Mouse (Mus musculus): ENCODE results near the gene Bco2. TPM values are rescaled to one million over a fixed set of nuclear protein-coding genes. Genes with fewer than 3 reads are reported as not detected.

Gene Bco2
- polyA plus RNA-seq, 1 experiment = 3.4 TPM

- TF ChIP-seq POLR2A (IDR thresholded peaks at IDR 0.05; ENCODE audit: borderline replicate concordance, low read depth, low read length) = no peak
- Histone ChIP-seq H3K4me1 (ENCODE audit: control insufficient read depth, insufficient read depth, low read length) (peaks cover 29% of the 10 kb centered on the region), H3K27ac (ENCODE audit: insufficient read depth, low read depth, low read length) (no peak overlapping the region), H3K4me3 (ENCODE audit: insufficient read depth, low read length) (no peak overlapping the region)
Observed at GRCm38 (mm10) chr9:50524936-50525335, 30.0 kb downstream of the Bco2 start.

- no peak overlapping the region for H3K4me3 ChIP-seq (ENCODE audit: insufficient read depth, low read length)
- TF ChIP-seq CTCF (IDR thresholded peaks at IDR 0.05; ENCODE audit: low read depth, low read length) (no peak), POLR2A (IDR thresholded peaks at IDR 0.05; ENCODE audit: borderline replicate concordance, low read depth, low read length) (no peak)
- H3K4me1 ChIP-seq (ENCODE audit: control insufficient read depth, insufficient read depth, low read length) = peaks cover 18% of the 10 kb centered on the region
- H3K27ac ChIP-seq (ENCODE audit: insufficient read depth, low read depth, low read length) = no peak overlapping the region
Observed at GRCm38 (mm10) chr9:50522574-50522973, 32.4 kb downstream of the Bco2 start.

GRCm38 (mm10) chr9:50521562-50521961 is 33.4 kb downstream of the Bco2 start:
- no peak for TF ChIP-seq CTCF (IDR thresholded peaks at IDR 0.05; ENCODE audit: low read depth, low read length)
- no peak for TF ChIP-seq POLR2A (IDR thresholded peaks at IDR 0.05; ENCODE audit: borderline replicate concordance, low read depth, low read length)
- Histone ChIP-seq H3K27ac (ENCODE audit: insufficient read depth, low read depth, low read length) (no peak overlapping the region), H3K4me1 (ENCODE audit: control insufficient read depth, insufficient read depth, low read length) (peaks cover 14% of the 10 kb centered on the region), H3K4me3 (ENCODE audit: insufficient read depth, low read length) (no peak overlapping the region)

DNA sequence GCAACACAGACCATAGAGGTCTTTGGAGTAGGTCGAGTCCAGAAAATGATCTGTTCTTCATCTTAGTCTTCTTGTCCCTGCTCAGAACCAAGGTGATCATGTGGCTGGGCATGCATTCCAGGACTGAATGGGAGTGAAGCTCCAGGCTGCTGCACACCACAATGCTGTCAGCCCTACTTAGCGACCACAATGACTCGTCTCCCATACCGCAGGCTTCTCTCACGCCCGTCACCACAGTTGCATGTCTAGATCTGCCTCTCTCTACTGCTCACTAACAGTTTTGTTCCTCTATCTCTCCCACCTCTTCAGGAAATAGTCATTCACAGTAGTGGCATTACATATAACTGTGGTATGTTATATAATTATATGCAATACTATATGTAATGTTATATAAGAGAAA is 34.2 kb downstream of the Bco2 start:
- peaks cover 12% of the 10 kb centered on the region for H3K4me1 ChIP-seq (ENCODE audit: control insufficient read depth, insufficient read depth, low read length)
- TF ChIP-seq CTCF (IDR thresholded peaks at IDR 0.05; ENCODE audit: low read depth, low read length) = no peak
- TF ChIP-seq POLR2A (IDR thresholded peaks at IDR 0.05; ENCODE audit: borderline replicate concordance, low read depth, low read length) = no peak
- H3K4me3 ChIP-seq (ENCODE audit: insufficient read depth, low read length) = no peak overlapping the region

GRCm38 (mm10) chr9:50518781-50519180 is 36.2 kb downstream of the Bco2 start:
- Histone ChIP-seq H3K27ac (ENCODE audit: insufficient read depth, low read depth, low read length) (no peak overlapping the region), H3K4me3 (ENCODE audit: insufficient read depth, low read length) (no peak overlapping the region), H3K4me1 (ENCODE audit: control insufficient read depth, insufficient read depth, low read length) (peaks cover 9% of the 10 kb centered on the region)
- TF ChIP-seq CTCF (IDR thresholded peaks at IDR 0.05; ENCODE audit: low read depth, low read length) (0 out of 2 replicates have a peak, but pooled peaks have one; percentile 21), POLR2A (IDR thresholded peaks at IDR 0.05; ENCODE audit: borderline replicate concordance, low read depth, low read length) (no peak)

More for the DNA sequence above, 34.2 kb downstream of the Bco2 start:
- H3K27ac ChIP-seq (ENCODE audit: insufficient read depth, low read depth, low read length) = no peak overlapping the region

DNA sequence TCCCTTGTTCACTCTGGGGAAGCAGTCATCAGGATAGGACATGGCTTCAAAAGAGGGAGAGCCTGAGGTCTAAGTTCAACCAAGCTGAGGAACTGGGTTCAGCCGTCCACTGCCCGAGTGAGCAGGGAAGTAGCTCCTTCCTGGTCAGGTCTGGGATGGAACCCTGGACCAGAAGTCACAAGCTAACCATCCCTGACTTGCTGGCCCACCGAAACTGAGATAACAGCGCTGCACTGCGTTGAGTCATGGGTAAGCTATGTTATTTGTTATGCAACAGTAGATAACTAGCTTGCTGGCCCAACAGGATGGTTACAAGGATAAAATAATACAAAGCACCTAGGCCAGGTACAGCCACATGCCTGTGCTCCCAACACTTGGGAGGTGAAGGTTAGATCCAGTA is 39.5 kb downstream of the Bco2 start:
- Histone ChIP-seq H3K4me3 (ENCODE audit: insufficient read depth, low read length) (no peak overlapping the region), H3K27ac (ENCODE audit: insufficient read depth, low read depth, low read length) (no peak overlapping the region), H3K4me1 (ENCODE audit: control insufficient read depth, insufficient read depth, low read length) (peaks cover 8% of the 10 kb centered on the region)
- TF ChIP-seq POLR2A (IDR thresholded peaks at IDR 0.05; ENCODE audit: borderline replicate concordance, low read depth, low read length) (no peak), CTCF (IDR thresholded peaks at IDR 0.05; ENCODE audit: low read depth, low read length) (no peak)

DNA sequence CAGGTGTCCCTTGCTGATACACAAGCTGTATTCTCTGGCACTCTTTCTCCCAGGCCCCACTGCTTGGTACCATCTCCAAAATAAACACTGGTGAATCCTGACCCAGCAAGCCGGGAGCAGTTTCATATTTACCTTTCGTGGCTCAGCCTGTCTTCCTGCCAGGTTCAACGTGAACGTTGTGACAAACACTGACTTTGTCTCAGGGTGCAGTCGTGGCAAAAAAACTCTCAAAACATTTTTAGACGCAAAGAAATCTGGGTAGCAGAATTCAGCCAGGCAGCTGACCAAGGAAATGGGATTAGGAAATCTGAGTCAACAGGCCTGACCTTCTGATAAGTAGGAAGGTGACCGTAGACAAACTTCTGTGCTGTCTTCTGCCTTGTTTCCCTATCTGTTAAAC is 47.4 kb downstream of the Bco2 start:
- TF ChIP-seq POLR2A (IDR thresholded peaks at IDR 0.05; ENCODE audit: borderline replicate concordance, low read depth, low read length) (no peak), CTCF (IDR thresholded peaks at IDR 0.05; ENCODE audit: low read depth, low read length) (no peak)
- peaks cover 4% of the 10 kb centered on the region for H3K4me1 ChIP-seq (ENCODE audit: control insufficient read depth, insufficient read depth, low read length)
- H3K27ac ChIP-seq (ENCODE audit: insufficient read depth, low read depth, low read length) = no peak overlapping the region
- H3K4me3 ChIP-seq (ENCODE audit: insufficient read depth, low read length) = no peak overlapping the region

- Histone ChIP-seq H3K4me1 (ENCODE audit: control insufficient read depth, insufficient read depth, low read length) (peaks cover 7% of the 10 kb centered on the region), H3K27ac (ENCODE audit: insufficient read depth, low read depth, low read length) (no peak overlapping the region), H3K4me3 (ENCODE audit: insufficient read depth, low read length) (no peak overlapping the region)
- TF ChIP-seq CTCF (IDR thresholded peaks at IDR 0.05; ENCODE audit: low read depth, low read length) (no peak), POLR2A (IDR thresholded peaks at IDR 0.05; ENCODE audit: borderline replicate concordance, low read depth, low read length) (no peak)
Observed at GRCm38 (mm10) chr9:50505405-50505804, 49.6 kb downstream of the Bco2 start.

GRCm38 (mm10) chr9:50502949-50503348 is 52.0 kb downstream of the Bco2 start:
- no peak for TF ChIP-seq POLR2A (IDR thresholded peaks at IDR 0.05; ENCODE audit: borderline replicate concordance, low read depth, low read length)
- TF ChIP-seq CTCF (IDR thresholded peaks at IDR 0.05; ENCODE audit: low read depth, low read length) = no peak
- Histone ChIP-seq H3K27ac (ENCODE audit: insufficient read depth, low read depth, low read length) (no peak overlapping the region), H3K4me1 (ENCODE audit: control insufficient read depth, insufficient read depth, low read length) (peaks cover 13% of the 10 kb centered on the region)

DNA sequence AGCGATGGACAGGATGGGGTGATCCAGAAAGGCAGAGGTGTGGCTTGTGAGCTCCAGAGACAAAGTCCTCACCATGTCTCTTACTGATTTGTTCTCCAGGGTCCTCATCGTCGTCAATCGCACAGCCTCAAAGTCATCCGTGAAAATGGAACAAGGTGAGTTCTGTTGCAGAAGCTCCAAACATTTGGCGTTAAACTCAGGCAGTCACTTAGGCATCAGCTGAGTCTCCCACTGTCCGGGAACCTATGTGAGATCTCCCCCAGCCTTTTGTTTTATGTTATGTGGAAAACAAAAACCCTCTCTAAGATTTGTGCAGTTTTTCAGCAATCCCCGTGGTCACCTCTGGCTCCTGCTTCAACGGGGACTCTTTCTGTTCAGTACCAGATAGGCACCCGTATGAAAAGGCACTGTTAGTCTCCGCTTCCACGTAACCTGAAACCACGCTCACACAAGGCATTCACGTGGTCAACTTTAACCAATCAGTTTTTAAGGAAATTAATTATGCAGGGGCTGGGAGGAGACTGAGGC is 53.9 kb downstream of the Bco2 start:
- Histone ChIP-seq H3K4me1 (ENCODE audit: control insufficient read depth, insufficient read depth, low read length) (peaks cover 30% of the 10 kb centered on the region), H3K4me3 (ENCODE audit: insufficient read depth, low read length) (no peak overlapping the region), H3K27ac (ENCODE audit: insufficient read depth, low read depth, low read length) (no peak overlapping the region)
- TF ChIP-seq POLR2A (IDR thresholded peaks at IDR 0.05; ENCODE audit: borderline replicate concordance, low read depth, low read length) (no peak), CTCF (IDR thresholded peaks at IDR 0.05; ENCODE audit: low read depth, low read length) (no peak)

More at GRCm38 (mm10) chr9:50502949-50503348, 52.0 kb downstream of the Bco2 start:
- H3K4me3 ChIP-seq (ENCODE audit: insufficient read depth, low read length) = no peak overlapping the region
